Mouse (Mus musculus): Measurements from ENCODE around the gene Il19.

DNA sequence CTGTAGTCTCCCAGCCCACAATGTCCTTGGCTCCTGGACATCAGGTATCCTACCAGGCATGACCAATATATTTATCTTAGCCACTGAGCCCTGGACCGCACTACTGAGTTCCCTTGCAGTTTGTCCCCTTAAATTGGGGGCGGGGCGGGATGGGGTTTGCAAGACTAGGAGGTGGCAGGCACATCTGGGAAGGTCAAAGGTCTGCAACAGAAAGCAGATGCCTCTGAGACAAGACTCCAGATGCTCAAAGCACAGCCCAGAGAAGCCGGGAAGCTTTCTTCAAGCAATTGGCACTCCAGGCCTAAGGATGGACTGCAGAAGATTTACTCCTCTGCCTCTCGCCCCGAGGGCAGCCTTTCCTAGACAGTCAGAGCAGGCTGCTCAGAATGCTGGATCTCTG, 3.6 kb downstream of the Il19 start:
- no peak for TF ChIP-seq CTCF (IDR thresholded peaks at IDR 0.05; ENCODE audit: extremely low read depth, insufficient read depth, insufficient read length, insufficient replicate concordance)
- no peak for TF ChIP-seq POLR2A (IDR thresholded peaks at IDR 0.05; ENCODE audit: low read depth, low read length)

Data from spleen, adult 2 months (tissue).